Mouse (Mus musculus) 3134 (cell line): ENCODE results near the gene Nexn.
"Not testable (repeated sequence)": the region's sequence is repeated elsewhere in the genome, so short reads cannot be mapped to it uniquely, and the experiment has no call there.

Experiments
- DNase-seq: peaks from one replicate; pipeline ENCODE4 v3.0.0-alpha.2; 2011; ENCODE audit warnings: low spot score; ENCODE audit not compliant: insufficient read length; ENCODE audit errors: extremely low read depth

Nexn gene

GRCm38 (mm10) chr3:152266036-152266421 lies at the start of gene Nexn:
Nexn (minus strand) TSS chr3:152266350.
- DNase-seq = no peak

- peak; percentile 80 for DNase-seq
Measured at GRCm38 (mm10) chr3:152315613-152316012, 49.5 kb upstream of the Nexn start.

GRCm38 (mm10) chr3:152314666-152315065 lies 48.5 kb upstream of the Nexn start:
- DNase-seq = not testable (repeated sequence)

- no peak for DNase-seq
Measured at GRCm38 (mm10) chr3:152309250-152309645, 43.1 kb upstream of the Nexn start.

GRCm38 (mm10) chr3:152308485-152309249 lies 42.5 kb upstream of the Nexn start:
- peak; percentile 60 for DNase-seq

GRCm38 (mm10) chr3:152305971-152306370 lies 39.8 kb upstream of the Nexn start:
- no peak for DNase-seq

- DNase-seq = no peak
Measured at GRCm38 (mm10) chr3:152305080-152305479, 38.9 kb upstream of the Nexn start.

- no peak for DNase-seq
Measured at GRCm38 (mm10) chr3:152304093-152304815, 38.1 kb upstream of the Nexn start.

GRCm38 (mm10) chr3:152302991-152303390 lies 36.8 kb upstream of the Nexn start:
- DNase-seq = no peak

- DNase-seq = no peak
Measured at GRCm38 (mm10) chr3:152300376-152301337, 34.5 kb upstream of the Nexn start.

GRCm38 (mm10) chr3:152295896-152296295 lies 29.7 kb upstream of the Nexn start:
- no peak for DNase-seq

- DNase-seq = no peak
Measured at GRCm38 (mm10) chr3:152294400-152294799, 28.2 kb upstream of the Nexn start.

- DNase-seq = no peak
Measured at GRCm38 (mm10) chr3:152293530-152294181, 27.5 kb upstream of the Nexn start.

- no peak for DNase-seq
Measured at GRCm38 (mm10) chr3:152291895-152292294, 25.7 kb upstream of the Nexn start.

GRCm38 (mm10) chr3:152290175-152290798 lies 24.1 kb upstream of the Nexn start:
- DNase-seq = no peak

GRCm38 (mm10) chr3:152288740-152289139 lies 22.6 kb upstream of the Nexn start:
- DNase-seq = no peak

GRCm38 (mm10) chr3:152288276-152288675 lies 22.1 kb upstream of the Nexn start:
- no peak for DNase-seq

GRCm38 (mm10) chr3:152287810-152288209 lies 21.7 kb upstream of the Nexn start:
- no peak for DNase-seq

- no peak for DNase-seq
Measured at GRCm38 (mm10) chr3:152284759-152285158, 18.6 kb upstream of the Nexn start.

- DNase-seq = no peak
Measured at GRCm38 (mm10) chr3:152284306-152284705, 18.2 kb upstream of the Nexn start.
